Mouse (Mus musculus) embryo, embryonic 9.5 days (tissue): ENCODE results near the gene Il22ra2.
A peak's percentile ranks its signal among the peaks of the same experiment; 100 is the strongest.

ENCODE experiments used
- DNase-seq: peaks from one replicate; pipeline ENCODE4 v3.0.0-alpha.2; 2017; ENCODE audit errors: extremely low spot score

Il22ra2 gene

GRCm38 (mm10) chr10:19621408-19622048 is at the start of gene Il22ra2:
Gene Il22ra2, plus strand, starts transcription at chr10:19621998.
- DNase-seq = no peak

GRCm38 (mm10) chr10:19577571-19577970 is 44.2 kb upstream of the Il22ra2 start:
- DNase-seq = no peak

DNA sequence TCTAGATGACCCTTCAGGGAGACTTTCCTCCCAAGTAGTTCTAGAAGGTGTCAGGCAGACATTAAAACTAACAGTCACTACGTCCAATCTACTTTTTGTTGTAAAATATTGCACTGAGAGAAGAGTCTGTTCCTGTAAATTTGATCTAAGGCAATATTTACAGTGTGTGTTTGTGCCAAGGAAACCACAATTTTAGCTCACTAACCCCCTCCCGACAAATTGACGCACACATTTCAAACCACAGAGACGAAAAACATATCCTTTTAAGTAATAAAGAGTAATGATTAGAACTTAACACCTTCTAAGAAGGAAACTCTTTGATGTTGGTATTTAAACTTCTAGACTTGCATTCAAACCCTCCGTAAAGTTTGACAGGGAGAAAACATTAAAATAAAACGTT is 43.8 kb upstream of the Il22ra2 start:
- DNase-seq = no peak

GRCm38 (mm10) chr10:19578409-19578986 is 43.3 kb upstream of the Il22ra2 start:
- no peak for DNase-seq

- DNase-seq = no peak
Observed at GRCm38 (mm10) chr10:19580660-19581059, 41.1 kb upstream of the Il22ra2 start.

DNA sequence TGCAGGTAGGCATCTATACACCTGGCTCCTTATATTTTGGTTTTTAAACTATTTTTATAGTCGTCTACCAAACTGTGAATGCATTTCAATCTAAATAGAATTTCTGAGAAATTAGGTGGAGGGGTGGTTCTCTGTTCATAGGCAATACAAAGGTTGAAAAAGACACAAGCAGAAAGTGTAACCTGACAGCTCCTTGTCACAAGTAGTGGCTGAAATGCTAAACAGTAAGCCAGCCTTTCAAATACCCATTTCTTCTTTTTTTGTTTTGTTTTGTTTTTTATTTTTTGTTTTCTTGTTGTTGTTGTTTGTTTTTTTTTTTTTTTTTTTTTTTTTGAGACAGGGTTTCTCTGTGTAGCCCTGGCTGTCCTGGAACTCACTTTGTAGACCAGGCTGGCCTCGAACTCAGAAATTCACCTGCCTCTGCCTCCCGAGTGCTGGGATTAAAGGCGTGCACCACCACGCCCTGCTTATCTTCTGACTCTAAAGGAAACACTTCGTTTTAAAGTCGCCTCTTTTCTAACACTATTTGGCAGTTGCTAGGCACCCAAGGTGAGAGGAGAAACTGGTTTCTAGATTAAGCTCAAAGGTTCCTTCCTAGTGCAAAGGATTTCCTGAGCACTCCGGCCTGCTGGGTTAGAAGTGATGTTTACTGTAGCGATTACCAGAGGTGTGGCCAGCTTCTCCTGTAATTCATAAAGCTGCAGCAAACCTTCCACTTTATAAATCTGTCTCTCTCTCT is 39.8 kb upstream of the Il22ra2 start:
- no peak for DNase-seq

- DNase-seq = no peak
Observed at GRCm38 (mm10) chr10:19582806-19583430, 38.9 kb upstream of the Il22ra2 start.

DNA sequence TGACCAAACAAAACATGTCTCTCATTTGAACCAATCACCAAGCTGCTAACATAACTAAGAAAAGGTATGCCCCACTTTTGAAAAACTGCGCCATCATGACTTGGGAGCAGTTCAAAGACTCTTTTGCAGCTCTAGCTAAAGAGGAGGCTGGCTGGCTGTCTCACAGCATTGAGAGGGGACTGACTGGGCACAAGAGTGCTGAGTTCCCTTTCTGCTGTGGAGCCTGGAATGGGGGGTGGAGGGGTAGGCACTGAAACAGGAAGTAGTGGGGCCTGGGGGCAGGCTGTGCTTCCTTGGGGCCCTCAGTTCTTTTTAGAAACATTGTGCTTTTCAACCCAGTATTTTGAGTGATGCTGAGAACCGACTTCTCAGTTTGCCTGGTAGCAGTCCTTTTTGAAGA is 37.7 kb upstream of the Il22ra2 start:
- no peak for DNase-seq

DNA sequence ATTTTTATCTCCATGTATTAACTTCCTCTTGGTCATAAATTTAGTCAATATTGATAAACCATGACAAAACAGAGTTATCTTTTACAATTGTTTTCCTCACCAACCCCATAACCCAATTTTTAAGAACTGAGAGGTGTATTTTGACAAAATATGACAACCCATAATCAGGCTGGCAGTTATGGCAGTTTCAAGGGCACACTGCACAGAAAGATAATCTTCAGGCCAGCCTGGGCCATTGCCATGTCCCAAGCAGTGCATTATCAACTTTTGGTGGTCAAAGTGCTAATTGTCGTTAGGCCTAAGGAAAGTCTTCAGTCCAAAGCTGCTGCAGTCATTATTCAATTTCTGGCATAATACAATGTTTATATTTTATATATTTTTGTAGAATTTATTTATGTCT is 37.0 kb upstream of the Il22ra2 start:
- DNase-seq = no peak

- DNase-seq = no peak
Observed at GRCm38 (mm10) chr10:19585860-19586259, 35.9 kb upstream of the Il22ra2 start.

GRCm38 (mm10) chr10:19587281-19587680 is 34.5 kb upstream of the Il22ra2 start:
- no peak for DNase-seq

- DNase-seq = no peak
Observed at GRCm38 (mm10) chr10:19589626-19590025, 32.2 kb upstream of the Il22ra2 start.

GRCm38 (mm10) chr10:19591286-19591640 is 30.5 kb upstream of the Il22ra2 start:
- no peak for DNase-seq

DNA sequence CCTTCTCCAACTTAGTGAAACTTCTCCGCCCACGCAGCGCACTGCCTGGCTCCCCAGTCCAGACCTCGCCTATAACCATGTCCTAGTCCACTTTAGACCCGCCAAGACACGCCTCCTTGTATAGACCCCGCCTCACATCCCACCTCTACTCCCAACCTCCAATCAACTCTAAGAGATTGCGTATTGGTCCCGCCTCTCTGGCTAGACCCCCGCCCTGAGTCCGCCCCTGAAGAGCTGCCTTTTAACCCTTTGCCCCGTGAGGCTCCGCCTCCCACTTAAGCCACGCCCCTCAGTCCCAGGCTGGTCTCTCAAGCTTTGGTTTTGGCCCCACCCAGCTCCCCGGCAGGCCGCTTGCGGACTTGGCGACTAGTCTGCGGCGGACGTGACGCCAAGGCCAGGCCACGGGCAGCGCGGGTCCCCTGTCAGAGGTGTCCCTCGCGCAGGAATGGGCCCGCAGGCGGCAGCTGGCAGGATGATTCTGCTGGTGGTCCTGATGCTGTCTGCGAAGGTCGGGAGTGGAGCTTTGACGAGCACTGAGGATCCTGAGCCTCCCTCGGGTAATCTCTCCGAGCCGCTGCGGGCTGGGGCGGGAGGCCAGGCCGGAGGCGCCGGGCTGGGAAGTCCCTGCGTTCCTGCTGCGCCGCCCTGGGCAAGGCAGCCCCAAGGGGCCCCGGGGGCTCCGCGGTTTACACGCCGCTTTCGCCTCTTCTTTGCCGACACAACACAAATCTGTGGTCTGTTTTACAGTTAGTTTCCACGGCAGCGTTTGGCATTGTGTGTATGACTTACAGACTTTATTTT is 30.0 kb upstream of the Il22ra2 start, which contains the start of gene Ifngr1:
Gene Ifngr1 (plus strand): TSS at position 309 of the 801 bp plus-strand sequence.
- peak; percentile 100 for DNase-seq

- DNase-seq = no peak
Observed at GRCm38 (mm10) chr10:19592556-19592955, 29.2 kb upstream of the Il22ra2 start.

DNA sequence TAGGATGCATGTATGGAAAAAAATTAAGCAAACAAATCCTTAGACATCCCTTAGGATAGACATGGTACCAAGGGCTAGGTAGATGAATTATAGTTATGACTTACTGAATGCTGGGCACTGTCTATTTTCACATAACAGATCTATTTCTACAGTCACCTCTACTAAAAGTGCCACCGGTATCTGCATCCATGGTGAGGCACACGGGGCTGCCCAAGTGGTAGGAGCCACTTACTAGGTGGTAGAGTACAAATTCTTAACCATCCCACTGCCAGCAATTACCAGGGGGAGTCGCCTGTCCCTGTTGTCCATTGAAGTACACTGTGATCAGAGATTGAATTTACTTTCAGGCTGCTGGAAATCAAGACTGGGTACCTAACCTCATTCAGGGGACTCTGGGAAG is 28.5 kb upstream of the Il22ra2 start:
- DNase-seq = no peak

DNA sequence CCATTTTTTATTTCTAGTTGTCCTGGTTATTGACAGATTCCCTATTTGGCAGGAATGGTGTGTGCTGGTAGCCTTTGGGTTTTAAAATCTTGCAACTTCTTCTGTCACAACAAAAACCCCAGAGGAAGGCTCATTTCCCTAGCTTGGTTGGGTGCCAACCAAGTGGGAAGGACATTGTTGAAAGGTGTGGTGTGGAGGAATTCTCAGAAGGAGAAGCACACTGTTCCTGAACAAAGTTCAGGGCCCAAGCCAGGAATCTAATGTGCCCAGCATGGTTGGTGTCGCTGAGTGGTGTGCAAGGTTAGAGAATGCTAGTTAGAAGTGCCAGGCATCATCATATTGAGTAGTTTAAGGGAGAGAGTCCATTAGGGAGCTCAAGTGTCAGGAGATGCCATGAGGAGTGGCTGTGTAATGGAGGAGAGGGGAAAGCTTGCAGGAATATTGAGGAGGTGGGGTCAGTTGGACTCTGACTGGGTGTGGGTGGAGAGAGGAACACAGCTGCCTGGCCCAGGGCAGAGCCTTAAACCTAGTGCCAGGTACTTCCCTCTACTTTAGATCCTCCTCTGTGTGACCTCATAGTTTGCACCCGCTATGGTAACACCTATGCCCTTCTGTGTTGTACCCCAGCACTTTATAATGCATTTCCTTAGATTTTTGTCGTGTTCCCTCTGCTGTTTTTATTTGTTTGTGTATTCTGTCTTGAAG is 27.4 kb upstream of the Il22ra2 start:
- no peak for DNase-seq

DNA sequence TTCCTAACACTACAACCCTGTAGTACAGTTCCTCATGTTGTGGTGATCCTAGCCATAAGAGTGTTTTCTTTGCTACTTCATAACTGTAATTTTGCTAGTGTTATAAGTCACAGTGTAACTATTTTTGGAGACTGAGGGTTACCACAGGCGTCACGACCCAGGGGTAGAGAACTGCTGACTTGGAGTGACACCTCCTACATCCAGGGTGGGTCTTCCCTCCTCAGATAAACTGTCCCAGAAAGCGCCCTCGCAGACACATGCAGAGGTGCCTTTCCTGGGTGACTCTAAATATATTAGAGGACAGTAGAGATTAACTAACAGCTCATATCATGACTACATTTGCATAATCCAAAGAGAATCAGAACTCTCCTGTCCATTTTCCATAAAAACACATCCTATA is 24.9 kb upstream of the Il22ra2 start:
- DNase-seq = no peak

DNA sequence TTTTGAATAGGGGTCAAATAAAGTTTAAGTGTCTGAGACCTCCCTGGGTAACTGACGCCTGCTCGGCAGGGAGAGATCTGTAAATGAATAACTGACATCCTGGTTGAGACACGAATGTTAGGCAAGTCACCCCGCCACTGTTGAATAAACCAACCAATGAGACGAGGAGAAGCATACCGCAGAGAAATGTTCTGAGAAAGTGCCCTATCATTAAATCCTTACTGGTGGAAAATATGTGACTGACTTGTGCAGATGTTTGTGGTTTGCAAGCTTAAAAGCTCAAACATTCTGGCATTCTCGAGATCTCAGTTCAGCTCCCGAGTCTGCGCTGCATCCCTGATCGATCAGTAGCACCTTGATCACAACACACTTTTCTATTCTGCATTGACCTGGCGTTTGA is 23.7 kb upstream of the Il22ra2 start:
- no peak for DNase-seq

DNA sequence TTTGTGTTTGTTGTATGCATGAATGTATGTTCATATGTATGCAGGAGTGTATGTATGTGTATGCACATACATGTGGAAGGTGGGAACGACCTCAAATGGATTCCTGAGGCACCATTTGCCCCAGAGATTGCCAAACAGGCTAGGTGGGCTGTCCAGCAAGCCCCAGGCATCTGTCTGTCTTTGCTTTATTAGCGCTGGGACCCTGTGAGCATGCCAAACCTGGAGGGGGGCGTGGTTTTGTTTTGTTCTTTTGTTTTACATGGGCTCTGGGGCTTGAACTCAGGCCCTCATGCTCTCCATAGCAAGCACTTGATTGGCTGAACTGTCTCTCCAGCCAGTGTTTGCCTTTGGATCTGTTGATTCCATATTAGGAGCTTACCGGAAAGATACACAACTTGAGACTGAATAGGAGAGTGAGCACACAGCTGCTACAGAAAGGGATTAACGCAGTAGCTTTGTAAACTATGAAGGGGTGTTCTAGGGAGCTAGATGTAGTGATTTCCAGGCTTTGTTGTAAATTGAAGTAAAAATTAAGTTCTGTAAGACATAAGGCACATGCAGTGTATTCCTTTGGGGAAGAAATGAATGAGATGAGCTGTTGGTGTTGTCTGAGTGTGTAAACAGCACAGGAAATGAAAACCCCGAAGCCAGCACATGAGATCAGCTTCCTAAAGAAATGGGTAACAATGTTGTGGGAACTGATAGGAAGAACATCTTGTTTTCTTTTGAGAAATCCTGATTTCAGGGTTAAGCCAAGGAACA is 22.3 kb upstream of the Il22ra2 start:
- DNase-seq = no peak

DNA sequence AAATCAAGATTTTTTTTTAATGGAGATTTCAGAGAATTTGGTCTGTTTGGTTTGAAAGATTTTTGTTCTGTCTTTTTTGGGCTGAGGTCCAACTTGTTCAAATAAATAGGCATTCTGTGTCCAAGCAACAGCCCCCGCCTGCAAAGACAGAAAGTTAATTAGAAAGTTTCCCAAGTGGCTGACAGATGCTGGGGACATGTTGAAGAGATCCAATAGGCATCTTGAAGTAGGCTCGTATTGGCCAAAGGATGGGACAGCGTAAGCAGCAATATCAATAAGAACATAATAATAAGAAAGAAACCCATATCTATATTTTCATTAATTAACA is 21.7 kb upstream of the Il22ra2 start:
- no peak for DNase-seq
